Mouse (Mus musculus): ENCODE results near the gene Plpp1. TPM values are rescaled to one million over a fixed set of nuclear protein-coding genes. Genes with fewer than 3 reads are reported as not detected.
A peak's percentile ranks its signal among the peaks of the same experiment; 100 is the strongest.

The Plpp1 gene
- polyA plus RNA-seq, 1 experiment from 2014 or later, result 41.3 TPM

DNA sequence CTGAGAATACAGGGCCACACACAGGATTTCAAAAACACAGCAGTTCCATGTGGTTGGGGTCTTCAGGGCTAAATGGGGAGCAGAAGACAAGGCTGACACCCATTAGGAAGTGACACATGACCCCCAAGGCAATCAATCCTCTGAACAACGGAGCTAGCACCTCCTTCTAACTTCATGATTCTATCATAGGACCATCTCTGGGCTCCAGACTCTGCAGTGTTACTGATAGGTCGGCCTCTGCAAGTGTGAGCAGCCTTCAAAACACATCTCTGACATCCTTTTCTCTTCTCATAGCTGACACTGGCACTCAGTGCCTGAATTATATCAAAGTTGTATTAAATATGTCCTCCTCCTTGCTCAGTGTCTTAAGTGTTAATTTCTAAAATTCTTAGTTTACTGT is 32.0 kb downstream of the Plpp1 start:
- Histone ChIP-seq H3K9me3 (no peaks in the 10 kb centered on the region), H3K36me3 (no peaks in the 10 kb centered on the region), H3K27me3 (ENCODE audit: insufficient read depth, poor library complexity, severe bottlenecking) (no peaks in the 10 kb centered on the region), H3K4me3 (no peak overlapping the region), H3K27ac (no peak overlapping the region), H3K4me1 (peaks cover 16% of the 10 kb centered on the region)
- 39% methylated on average over 2 of the region's 2 CpGs for WGBS
- no peak for DNase-seq (ENCODE audit: low spot score)

DNA sequence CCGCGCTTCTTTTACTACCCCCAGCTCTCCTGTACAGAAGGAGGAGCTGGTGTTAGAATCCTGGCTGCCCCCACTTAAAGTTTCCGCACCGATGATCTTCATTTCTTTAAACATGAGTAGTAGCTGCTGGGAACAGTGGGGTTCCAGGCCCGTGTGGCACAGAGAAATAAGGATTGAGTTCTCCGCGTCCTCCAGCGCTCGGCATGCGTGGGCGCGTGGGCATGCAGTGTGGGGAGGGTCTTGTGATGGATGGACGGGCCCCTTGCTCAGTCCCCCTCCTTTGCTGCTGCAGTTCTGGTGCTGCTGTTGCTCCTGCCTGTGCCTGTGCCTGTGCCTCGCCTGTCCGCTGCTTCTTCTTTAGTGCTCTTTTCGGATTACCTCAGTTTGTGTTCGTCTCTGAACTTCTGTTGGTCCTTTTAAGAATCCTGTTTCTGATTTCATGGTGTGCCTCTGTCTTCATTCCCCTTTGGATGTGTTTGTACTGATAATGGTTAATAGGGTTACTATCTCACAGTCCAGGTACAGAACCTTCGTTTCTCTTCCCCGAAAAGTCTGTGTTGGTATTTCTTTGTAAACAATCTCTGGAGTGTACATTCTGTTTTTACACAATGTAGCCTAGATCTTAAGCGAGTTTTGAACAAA is 32.8 kb downstream of the Plpp1 start:
- no peaks in the 10 kb centered on the region for H3K36me3 ChIP-seq
- H3K9me3 ChIP-seq, result no peaks in the 10 kb centered on the region
- H3K4me1 ChIP-seq, result peaks cover 16% of the 10 kb centered on the region
- DNase-seq (ENCODE audit: low spot score), result no peak
- H3K4me3 ChIP-seq, result no peak overlapping the region
- 81% methylated on average over 20 of the region's 20 CpGs for WGBS
- H3K27ac ChIP-seq, result no peak overlapping the region
- no peaks in the 10 kb centered on the region for H3K27me3 ChIP-seq (ENCODE audit: insufficient read depth, poor library complexity, severe bottlenecking)

DNA sequence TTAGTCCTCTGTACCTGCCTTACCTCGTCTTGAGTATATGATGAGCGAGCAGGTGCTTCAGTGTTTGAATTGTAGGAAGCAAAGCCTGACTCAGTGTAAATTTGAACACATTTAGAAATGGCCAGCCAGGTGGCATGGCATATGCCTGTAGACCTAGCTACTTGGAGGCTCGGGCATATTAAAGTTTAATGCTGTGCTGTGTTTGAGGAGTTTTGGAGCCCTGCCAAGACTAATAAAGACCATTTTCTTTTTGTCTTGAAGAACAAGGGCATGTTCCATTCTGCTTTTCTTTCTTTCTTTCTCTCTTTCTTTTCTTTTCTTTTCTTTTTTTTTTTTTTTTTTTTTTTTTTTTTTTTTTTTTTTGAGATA is 33.3 kb downstream of the Plpp1 start:
- Histone ChIP-seq H3K4me3 (no peak overlapping the region), H3K27me3 (ENCODE audit: insufficient read depth, poor library complexity, severe bottlenecking) (no peaks in the 10 kb centered on the region), H3K9me3 (no peaks in the 10 kb centered on the region), H3K4me1 (peaks cover 16% of the 10 kb centered on the region), H3K27ac (no peak overlapping the region), H3K36me3 (no peaks in the 10 kb centered on the region)
- WGBS, result 85% methylated on average over 3 of the region's 3 CpGs
- DNase-seq (ENCODE audit: low spot score), result no peak

DNA sequence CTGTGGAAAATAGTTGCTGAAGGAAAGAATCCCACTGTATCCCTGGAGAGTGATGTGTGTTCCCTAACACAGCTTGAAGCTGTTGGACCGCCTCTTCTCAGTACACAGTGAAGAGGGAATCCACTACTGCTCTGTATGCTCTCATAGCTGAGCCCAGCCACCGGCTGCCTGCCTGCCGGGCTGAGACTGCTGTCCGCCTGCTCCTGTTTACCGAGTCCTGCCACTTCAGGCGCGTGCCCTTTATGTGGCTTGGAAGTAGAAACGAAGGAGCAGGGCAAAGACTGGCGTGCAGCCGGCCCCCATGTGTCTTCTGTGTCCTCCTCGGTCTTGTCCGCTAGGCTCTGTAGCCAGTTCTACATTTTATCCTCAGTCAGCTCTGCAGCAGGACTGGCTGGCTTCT is 34.5 kb downstream of the Plpp1 start:
- 0 out of 2 replicates have a peak overlapping the region, but pooled peaks have one; percentile 18 for H3K4me3 ChIP-seq
- DNase-seq (ENCODE audit: low spot score), result peak; percentile 79
- no peaks in the 10 kb centered on the region for H3K27me3 ChIP-seq (ENCODE audit: insufficient read depth, poor library complexity, severe bottlenecking)
- H3K4me1 ChIP-seq, result peaks cover 16% of the 10 kb centered on the region
- H3K27ac ChIP-seq, result peak overlapping the region; percentile 65
- H3K36me3 ChIP-seq, result no peaks in the 10 kb centered on the region
- no peaks in the 10 kb centered on the region for H3K9me3 ChIP-seq
- WGBS, result 33% methylated on average over 12 of the region's 12 CpGs

DNA sequence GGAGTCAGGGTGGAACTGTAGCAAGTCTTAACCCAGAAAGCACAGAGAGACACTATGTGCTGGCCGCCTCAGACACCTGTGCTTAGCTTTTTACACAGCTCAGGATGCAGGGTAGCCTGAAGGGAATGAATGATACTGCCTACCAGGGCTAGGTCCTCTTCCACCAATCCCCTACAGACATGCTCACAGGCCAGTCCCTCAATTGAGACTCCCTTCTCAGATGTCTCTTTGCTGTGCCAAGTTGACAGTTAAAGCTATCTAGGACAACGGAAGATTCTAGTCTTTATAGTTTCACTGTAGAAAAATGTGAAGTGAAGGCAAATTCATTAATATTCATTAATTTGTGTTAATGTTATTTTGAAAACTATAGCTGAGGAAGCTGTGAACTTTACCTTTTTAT is 36.4 kb downstream of the Plpp1 start:
- Histone ChIP-seq H3K27ac (no peak overlapping the region), H3K9me3 (no peaks in the 10 kb centered on the region), H3K4me3 (no peak overlapping the region), H3K27me3 (ENCODE audit: insufficient read depth, poor library complexity, severe bottlenecking) (no peaks in the 10 kb centered on the region), H3K4me1 (peaks cover 14% of the 10 kb centered on the region), H3K36me3 (peaks cover 5% of the 10 kb centered on the region; the same call in 1 of the 2 replicates)
- 86% methylated on average over 2 of the region's 2 CpGs for WGBS
- no peak for DNase-seq (ENCODE audit: low spot score)

DNA sequence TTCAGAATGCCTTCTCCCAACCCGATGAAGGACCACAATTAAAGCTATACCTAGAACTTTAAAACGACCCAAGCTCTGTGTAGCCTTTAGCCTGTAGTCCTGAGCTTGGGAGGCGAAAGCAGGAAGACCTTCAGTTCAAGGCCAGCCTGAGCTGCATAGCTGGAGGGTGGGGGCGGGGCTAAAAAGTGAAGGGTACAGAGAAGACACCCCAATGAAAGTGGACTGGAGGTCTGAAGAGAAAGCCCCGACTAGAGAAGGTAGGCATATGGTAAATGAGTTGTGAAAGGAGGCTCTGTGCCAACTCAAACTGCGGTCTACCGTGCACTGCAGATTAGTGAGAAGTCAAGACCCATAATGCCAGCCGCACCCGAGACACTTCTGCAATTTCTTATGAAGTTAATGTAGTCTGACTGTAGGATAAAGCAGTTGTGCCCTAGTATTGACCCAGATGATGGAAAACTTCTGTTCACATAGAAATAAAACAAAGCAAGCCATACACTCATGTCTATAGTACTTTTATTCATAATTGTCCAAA is 37.1 kb downstream of the Plpp1 start:
- H3K27me3 ChIP-seq (ENCODE audit: insufficient read depth, poor library complexity, severe bottlenecking), result no peaks in the 10 kb centered on the region
- H3K4me3 ChIP-seq, result no peak overlapping the region
- WGBS, result 87% methylated on average over 9 of the region's 9 CpGs
- H3K36me3 ChIP-seq, result peaks cover 10% of the 10 kb centered on the region
- peaks cover 13% of the 10 kb centered on the region for H3K4me1 ChIP-seq
- no peaks in the 10 kb centered on the region for H3K9me3 ChIP-seq
- no peak overlapping the region for H3K27ac ChIP-seq
- DNase-seq (ENCODE audit: low spot score), result no peak

DNA sequence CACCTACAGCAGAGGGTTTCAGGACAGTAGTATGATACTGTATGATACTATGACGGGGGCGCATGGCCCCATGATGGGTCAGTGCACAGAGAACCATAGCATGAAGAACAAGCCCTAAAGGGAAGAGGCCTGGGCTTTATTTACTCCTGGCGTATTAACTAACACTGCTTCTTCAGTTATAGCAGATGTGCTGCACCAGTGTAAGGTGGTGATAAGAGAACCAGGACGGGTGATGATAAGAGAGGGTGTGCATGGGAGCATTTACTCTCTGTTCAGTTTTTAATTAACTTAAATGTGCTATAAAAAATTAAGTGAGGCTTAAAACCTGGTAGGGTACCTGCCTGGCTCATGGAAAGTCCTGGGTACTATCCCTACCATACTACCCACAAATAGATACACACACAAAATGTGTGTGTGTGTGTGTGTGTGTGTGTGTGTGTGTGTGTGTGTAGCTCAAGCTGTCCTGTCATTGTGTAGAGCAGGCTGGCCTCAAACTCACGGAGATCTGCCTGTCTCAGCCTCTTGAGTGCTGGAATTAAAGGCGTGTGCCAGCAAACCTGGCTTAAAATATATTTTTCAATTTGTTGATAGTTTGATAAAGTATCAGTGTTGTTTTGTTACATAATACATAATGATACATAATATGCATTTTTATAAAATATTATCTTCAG is 38.1 kb downstream of the Plpp1 start:
- Histone ChIP-seq H3K36me3 (peaks cover 18% of the 10 kb centered on the region), H3K27me3 (ENCODE audit: insufficient read depth, poor library complexity, severe bottlenecking) (no peaks in the 10 kb centered on the region), H3K4me1 (peaks cover 8% of the 10 kb centered on the region), H3K9me3 (no peaks in the 10 kb centered on the region), H3K4me3 (no peak overlapping the region), H3K27ac (no peak overlapping the region)
- 85% methylated on average over 6 of the region's 6 CpGs for WGBS
- DNase-seq (ENCODE audit: low spot score), result no peak

DNA sequence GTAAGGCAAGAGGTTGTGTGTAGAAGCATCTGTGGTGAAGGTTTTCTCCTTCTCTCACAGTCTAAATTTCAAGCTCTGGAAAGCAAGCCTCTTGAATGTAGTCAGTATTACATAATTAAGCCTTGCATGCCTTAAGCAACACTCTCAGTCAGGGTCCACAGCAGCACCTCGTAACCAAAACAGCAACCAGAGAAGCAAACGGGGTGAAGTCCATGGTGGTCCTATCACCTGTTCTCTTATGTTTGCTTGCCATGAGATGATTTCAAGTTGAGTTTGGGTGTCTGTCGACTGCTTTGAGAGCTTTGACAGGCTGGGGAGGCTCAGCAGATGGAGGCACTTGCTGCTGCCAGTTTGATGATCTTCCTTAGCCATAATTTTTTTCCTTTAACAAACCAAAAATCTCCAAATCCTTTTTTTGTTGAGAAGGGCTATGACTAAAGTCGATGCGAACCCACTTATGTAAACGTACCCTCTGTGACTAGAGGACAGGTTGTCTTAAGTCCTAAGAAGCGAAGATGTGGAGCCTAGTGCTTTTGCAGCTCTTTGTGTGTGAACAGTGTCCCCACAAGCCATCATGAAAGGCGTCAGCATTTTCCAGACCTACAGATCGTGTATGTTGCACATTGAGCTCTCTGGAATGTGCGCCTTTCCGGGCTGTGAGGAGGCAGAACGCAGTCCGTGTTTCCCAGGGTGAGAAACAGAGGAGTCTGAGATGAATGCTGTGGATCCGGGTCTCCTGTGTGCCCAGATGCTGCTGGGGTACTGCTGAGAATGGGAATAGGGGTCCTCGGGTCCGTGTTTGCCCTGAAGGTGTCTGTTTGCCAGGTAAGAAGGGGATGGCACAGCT is 39.9 kb downstream of the Plpp1 start:
- Histone ChIP-seq H3K4me3 (no peak overlapping the region), H3K4me1 (no peaks in the 10 kb centered on the region), H3K27ac (no peak overlapping the region), H3K9me3 (no peaks in the 10 kb centered on the region; the same call in none of the 2 replicates), H3K36me3 (peaks cover 29% of the 10 kb centered on the region), H3K27me3 (ENCODE audit: insufficient read depth, poor library complexity, severe bottlenecking) (no peaks in the 10 kb centered on the region)
- WGBS, result 84% methylated on average over 16 of the region's 16 CpGs
- no peak for DNase-seq (ENCODE audit: low spot score)

DNA sequence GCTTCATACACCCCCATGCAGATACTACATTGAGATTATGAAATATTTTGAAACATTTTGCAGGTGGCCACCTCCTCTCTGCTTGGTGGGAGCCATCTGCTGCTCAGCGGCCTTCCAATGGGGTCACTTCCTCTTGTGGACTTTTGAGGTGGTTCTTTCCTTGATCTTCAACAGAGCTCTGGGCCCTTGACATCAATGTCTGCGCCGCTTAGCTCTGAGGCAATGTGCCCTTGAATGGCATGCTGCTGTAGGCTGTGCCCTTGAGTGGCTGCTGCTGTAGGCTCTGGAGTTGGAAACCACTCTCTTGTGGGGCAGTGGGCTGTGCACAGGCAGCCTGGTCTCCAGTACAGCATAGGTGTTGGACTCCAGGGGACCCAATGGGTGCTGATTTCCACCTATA is 45.3 kb downstream of the Plpp1 start:
- WGBS, result 94% methylated on average over 3 of the region's 3 CpGs

DNA sequence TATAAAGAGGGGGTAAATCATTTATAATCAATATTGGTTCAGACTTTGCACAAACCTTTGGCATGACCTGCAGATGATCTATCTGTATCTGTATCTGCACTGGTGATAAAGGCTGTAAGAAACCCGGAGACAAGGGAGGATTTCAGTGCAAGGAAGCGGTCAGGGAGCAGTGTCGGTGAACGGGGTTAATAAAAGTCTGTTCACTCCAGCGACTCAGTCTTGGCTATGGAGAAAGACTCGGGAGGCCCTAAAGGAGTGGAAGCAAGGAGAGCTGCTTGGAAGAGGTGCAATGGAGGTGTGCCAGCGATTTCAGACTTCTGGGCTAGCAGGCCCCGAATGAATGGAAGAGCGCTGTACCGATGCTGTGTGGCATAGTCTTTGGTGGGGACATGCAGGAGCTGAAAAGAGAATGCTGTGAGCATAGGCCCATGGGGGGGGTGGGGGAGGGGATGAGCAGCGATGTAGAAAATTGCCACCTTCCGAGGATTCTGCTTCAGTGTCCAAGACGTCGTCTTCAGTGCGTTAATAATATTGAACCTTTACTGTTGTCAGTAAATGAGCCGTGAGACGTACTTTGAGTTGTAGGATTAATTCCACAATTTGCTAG is 53.2 kb downstream of the Plpp1 start:
- DNase-seq (ENCODE audit: low spot score), result no peak
- WGBS, result 82% methylated on average over 17 of the region's 17 CpGs
- Histone ChIP-seq H3K27ac (no peak overlapping the region), H3K36me3 (peaks cover 11% of the 10 kb centered on the region), H3K27me3 (ENCODE audit: insufficient read depth, poor library complexity, severe bottlenecking) (no peaks in the 10 kb centered on the region), H3K4me1 (no peaks in the 10 kb centered on the region), H3K9me3 (no peaks in the 10 kb centered on the region), H3K4me3 (no peak overlapping the region)

More for the DNA sequence above, 45.3 kb downstream of the Plpp1 start:
- H3K27ac ChIP-seq, result no peak overlapping the region
- no peaks in the 10 kb centered on the region; the same call in none of the 2 replicates for H3K9me3 ChIP-seq
- H3K4me1 ChIP-seq, result no peaks in the 10 kb centered on the region
- no peaks in the 10 kb centered on the region for H3K27me3 ChIP-seq (ENCODE audit: insufficient read depth, poor library complexity, severe bottlenecking)
- H3K36me3 ChIP-seq, result peaks cover 40% of the 10 kb centered on the region
- H3K4me3 ChIP-seq, result no peak overlapping the region
- no peak for DNase-seq (ENCODE audit: low spot score)

DNA sequence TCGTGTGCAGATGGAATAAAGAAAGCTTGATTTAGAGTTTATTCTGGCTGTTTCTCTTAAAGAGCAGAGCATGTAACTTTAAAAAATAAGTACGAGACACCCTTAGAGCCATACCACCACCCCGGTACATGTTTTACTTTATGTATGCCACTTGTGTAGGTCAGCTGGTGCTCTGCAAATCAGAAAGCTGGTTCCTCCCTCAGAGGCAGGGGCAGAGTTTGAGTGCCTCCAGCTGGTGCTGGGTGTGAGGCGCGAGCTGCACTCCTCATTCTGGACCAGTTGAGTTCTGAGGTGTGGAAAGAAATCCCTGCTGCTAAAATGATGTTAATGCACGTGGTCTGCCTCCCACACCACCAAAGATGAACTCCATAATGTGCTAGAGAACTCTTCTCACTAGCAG is 53.8 kb downstream of the Plpp1 start:
- Histone ChIP-seq H3K4me3 (no peak overlapping the region), H3K27ac (no peak overlapping the region), H3K9me3 (no peaks in the 10 kb centered on the region), H3K4me1 (no peaks in the 10 kb centered on the region), H3K36me3 (peaks cover 16% of the 10 kb centered on the region), H3K27me3 (ENCODE audit: insufficient read depth, poor library complexity, severe bottlenecking) (no peaks in the 10 kb centered on the region)
- no peak for DNase-seq (ENCODE audit: low spot score)
- 77% methylated on average over 6 of the region's 6 CpGs for WGBS

DNA sequence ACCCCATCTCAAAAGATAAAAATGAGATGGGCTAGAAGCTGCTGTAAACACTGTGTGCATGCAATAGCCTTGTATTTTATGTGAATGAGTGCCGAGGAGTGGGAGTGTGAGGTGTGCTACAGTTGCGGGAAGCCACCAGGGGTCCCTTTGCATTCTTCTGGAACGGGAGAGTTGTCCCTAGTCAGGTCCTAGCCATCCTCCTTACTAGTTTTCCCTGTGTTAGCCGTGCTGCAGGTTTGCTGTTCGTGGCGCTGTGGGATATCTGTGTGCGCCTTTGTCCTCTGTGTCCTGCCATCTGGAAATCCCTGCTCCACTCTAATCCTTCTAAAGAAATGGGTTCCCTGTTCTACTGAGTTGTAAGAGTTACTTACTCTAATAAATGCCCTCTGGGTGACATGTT is 57.3 kb downstream of the Plpp1 start:
- no peak for DNase-seq (ENCODE audit: low spot score)
- Histone ChIP-seq H3K4me3 (no peak overlapping the region), H3K27ac (no peak overlapping the region), H3K9me3 (no peaks in the 10 kb centered on the region), H3K27me3 (ENCODE audit: insufficient read depth, poor library complexity, severe bottlenecking) (no peaks in the 10 kb centered on the region), H3K36me3 (peaks cover 32% of the 10 kb centered on the region), H3K4me1 (0 out of 2 replicates have a peak, but pooled peaks cover 3% of the 10 kb centered on the region)
- WGBS, result 80% methylated on average over 7 of the region's 7 CpGs

Measured in heart, embryonic 10.5 days (tissue).